Mouse (Mus musculus) kidney, adult 2 months (tissue): ENCODE data around the gene Fam187b. TPM values are rescaled to one million over a fixed set of nuclear protein-coding genes. Genes with fewer than 3 reads are reported as not detected.

Experiments
- DNase-seq: peaks from one replicate; pipeline ENCODE4 v3.0.0; 2021
- H3K27ac ChIP-seq: fragments of 200-500 bp; 2 replicates; pipeline ENCODE4 v1.5.1; 2012; ENCODE audit warnings: low read depth, low read length, control low read depth, inconsistent platforms; ENCODE audit not compliant: insufficient read depth
- H3K27me3 ChIP-seq: fragments of 200-500 bp; replicated peaks from 2 replicates; pipeline ENCODE4 v1.6.1; 2012; ENCODE audit warnings: mild to moderate bottlenecking, moderate library complexity, low read length, inconsistent platforms; ENCODE audit not compliant: control insufficient read depth, insufficient read depth
- H3K36me3 ChIP-seq: fragments of 200-500 bp; 2 replicates; pipeline ENCODE4 v1.6.1; 2012; ENCODE audit warnings: mild to moderate bottlenecking, moderate library complexity, low read length, inconsistent platforms; ENCODE audit not compliant: control insufficient read depth, insufficient read depth
- H3K4me1 ChIP-seq: fragments of 200-500 bp; 2 replicates; pipeline ENCODE4 v1.6.1; 2011; ENCODE audit warnings: low read length; ENCODE audit not compliant: control insufficient read depth, insufficient read depth
- H3K4me3 ChIP-seq: fragments of 200-500 bp; 2 replicates; pipeline ENCODE4 v1.5.1; 2011; ENCODE audit warnings: mild to moderate bottlenecking, low read depth, low read length, control low read depth; ENCODE audit not compliant: insufficient read depth
- CTCF ChIP-seq: fragments of 200-500 bp; conservative IDR thresholded peaks from 2 replicates; pipeline ENCODE4 v1.5.1; 2011; ENCODE audit warnings: low read depth, mild to moderate bottlenecking, control low read depth, low read length, moderate library complexity, mixed read lengths; ENCODE audit not compliant: insufficient read depth, insufficient read length
- POLR2A ChIP-seq: fragments of 200-500 bp; IDR thresholded peaks from one replicate; pipeline ENCODE4 v1.6.1; 2011; ENCODE audit warnings: low read depth, low read length, control low read depth
- WGBS: fragments of 180-500 bp; shearing (Covaris S2); methylation state at CpG from one replicate; pipeline ENCODE4 v1.1.7; 2018; 5-methylcytosine and 5-hydroxymethylcytosine counted together
- polyA plus RNA-seq: library from polyadenylated mRNA; depleted of rRNA; stranded (reverse); fragments of >200 nt; gene quantifications from 2 replicates; pipeline ENCODE4 v1.2.3, GENCODE M21; 2012

Gene Fam187b
- polyA plus RNA-seq, 1 experiment, result 9.1 TPM

DNA sequence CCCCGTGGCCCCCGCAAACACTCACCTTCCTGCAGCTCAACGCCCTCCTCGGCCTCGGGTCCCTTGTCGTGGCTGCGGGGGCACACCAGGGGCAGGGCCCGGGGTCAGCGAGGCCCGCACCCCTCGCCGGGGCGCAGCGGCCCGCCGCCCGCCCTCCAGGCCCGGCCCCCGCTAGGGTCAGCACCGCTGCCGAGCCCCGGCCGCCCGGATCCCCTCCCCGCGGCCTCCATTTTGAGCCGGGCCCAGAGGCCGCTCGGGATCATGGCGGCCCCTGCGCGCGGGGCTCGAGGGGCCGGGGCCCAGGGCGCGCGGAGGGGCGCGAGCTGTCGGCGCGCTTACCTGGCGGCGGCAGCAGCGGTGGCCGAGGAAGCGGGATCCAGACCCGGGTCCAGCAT is 17.2 kb upstream of the Fam187b start:
- no peak for DNase-seq
- peak overlapping the region; percentile 92 for H3K27ac ChIP-seq
- H3K4me3 ChIP-seq, result peak overlapping the region; percentile 95
- H3K4me1 ChIP-seq, result peaks cover 5% of the 10 kb centered on the region; the same call in 1 of the 2 replicates
- WGBS, result 1% methylated on average over 33 of the region's 49 CpGs
- H3K27me3 ChIP-seq, result no peaks in the 10 kb centered on the region
- H3K36me3 ChIP-seq, result peaks cover 4% of the 10 kb centered on the region
- TF ChIP-seq CTCF, result no peak

DNA sequence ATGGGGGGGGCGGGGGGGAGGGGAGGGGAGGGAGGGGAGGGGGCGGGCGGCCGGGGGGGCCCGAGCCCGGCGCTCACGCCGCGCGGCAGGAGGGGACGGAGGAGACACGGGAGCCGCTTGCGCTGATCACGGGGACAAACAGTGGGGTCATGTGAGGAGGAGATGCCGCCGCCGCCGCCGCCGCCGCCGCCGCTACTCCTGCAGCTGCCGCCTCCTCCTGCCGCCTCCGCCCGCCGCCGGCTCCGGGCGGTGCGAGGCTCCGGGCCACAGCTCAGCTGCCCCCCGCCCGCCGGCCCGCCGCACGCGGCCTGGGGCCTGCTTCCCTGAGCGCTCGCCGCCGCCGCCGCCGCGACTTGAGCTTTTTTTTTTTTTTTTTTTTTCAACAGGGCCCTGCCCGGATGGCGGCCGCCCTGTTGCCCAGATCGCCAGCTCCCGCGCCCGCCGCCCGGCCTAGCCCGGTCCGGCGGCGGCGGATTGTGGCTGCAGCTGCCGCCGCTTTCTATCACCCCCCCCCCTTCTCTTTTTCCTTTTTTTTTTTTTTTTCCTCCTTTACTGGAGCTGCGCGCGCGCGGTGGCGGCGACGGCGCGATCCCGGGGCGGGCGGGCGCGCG is 16.7 kb upstream of the Fam187b start, which contains the start of gene Usf2:
Gene Usf2, minus strand, starts transcription at position 48 of the 611 bp plus-strand sequence.
- Histone ChIP-seq H3K27ac (peak within 1 kb of the TSS; percentile 100), H3K36me3 (peaks cover 4% of the 10 kb centered on the region), H3K4me1 (peaks cover 5% of the 10 kb centered on the region; the same call in 1 of the 2 replicates), H3K4me3 (peak within 1 kb of the TSS; percentile 95), H3K27me3 (no peaks in the 10 kb centered on the region)
- DNase-seq, result peak; percentile 87
- under 1% methylated on average over 57 of the region's 82 CpGs for WGBS
- no peak for TF ChIP-seq CTCF
- no peak for TF ChIP-seq POLR2A

DNA sequence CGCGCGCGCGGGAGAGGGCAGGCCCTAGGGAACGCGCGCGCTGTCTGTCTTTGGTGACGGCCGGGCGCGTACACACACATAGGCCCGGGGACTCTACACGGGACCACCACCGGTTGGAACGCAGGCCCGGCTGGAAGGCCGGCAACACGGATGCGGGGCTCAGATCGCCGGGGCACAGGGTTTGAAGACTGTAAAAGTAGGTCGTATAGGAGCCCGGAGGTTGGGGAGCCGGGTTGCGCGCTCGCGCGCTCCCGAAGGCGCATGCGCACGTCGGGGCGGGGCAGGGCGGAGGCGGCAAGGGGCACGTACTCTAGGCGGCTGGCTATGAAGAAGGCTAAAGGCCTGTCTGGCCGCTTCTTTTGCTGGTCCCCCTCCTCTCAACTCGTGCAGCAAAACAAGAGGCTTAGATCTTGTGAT is 16.2 kb upstream of the Fam187b start:
- under 1% methylated on average over 43 of the region's 43 CpGs for WGBS
- Histone ChIP-seq H3K36me3 (peaks cover 2% of the 10 kb centered on the region; the same call in 1 of the 2 replicates), H3K4me1 (peaks cover 5% of the 10 kb centered on the region; the same call in 1 of the 2 replicates), H3K4me3 (peak overlapping the region; percentile 95), H3K27ac (peak overlapping the region; percentile 100), H3K27me3 (no peaks in the 10 kb centered on the region)
- TF ChIP-seq POLR2A (peak; percentile 64), CTCF (no peak)
- peak; percentile 95 for DNase-seq

GRCm38 (mm10) chr7:30958109-30958865 is 15.3 kb upstream of the Fam187b start:
- Histone ChIP-seq H3K27me3 (no peaks in the 10 kb centered on the region), H3K4me1 (peaks cover 5% of the 10 kb centered on the region; the same call in 1 of the 2 replicates), H3K36me3 (no peaks in the 10 kb centered on the region; the same call in 1 of the 2 replicates), H3K27ac (peak overlapping the region; percentile 100), H3K4me3 (peak overlapping the region; percentile 95)
- WGBS, result 64% methylated on average over 28 of the region's 28 CpGs
- TF ChIP-seq CTCF (no peak), POLR2A (peak; percentile 6)
- no peak for DNase-seq

DNA sequence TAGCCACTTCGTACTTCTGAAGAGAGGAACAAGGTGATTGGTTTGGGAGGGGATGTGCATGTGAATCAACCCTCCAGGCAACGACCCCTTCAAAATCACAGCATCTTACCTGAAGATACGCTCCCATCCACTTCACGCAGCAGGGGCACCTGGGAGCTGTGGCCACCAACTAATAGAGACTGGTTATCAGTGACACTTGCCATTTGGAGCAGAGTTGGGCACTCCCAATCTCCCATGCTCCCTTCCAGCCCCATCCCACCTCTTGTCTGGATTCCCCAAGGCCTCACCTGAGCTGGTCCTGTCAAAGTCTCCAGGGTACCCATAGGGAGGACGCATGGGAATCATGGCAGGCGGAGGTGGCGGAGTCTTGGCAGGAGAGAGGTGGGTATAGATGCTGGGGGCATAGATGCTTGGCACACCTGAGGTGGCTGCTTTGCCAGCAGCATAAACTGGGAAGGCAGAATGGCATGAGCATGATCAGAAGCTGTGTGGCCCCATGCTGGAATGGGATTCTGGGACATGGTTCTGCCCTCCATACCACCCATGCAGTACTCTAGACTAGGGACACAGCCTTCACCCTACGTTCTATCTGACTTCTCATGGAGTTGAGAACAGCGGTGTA is 14.6 kb upstream of the Fam187b start:
- WGBS, result 96% methylated on average over 9 of the region's 9 CpGs
- DNase-seq, result no peak
- no peak overlapping the region for H3K4me3 ChIP-seq
- H3K36me3 ChIP-seq, result no peaks in the 10 kb centered on the region; the same call in 1 of the 2 replicates
- H3K4me1 ChIP-seq, result peaks cover 5% of the 10 kb centered on the region; the same call in 1 of the 2 replicates
- no peak overlapping the region for H3K27ac ChIP-seq
- no peak for TF ChIP-seq POLR2A
- no peak for TF ChIP-seq CTCF
- no peaks in the 10 kb centered on the region for H3K27me3 ChIP-seq

- Histone ChIP-seq H3K4me3 (no peak overlapping the region), H3K36me3 (no peaks in the 10 kb centered on the region)
Measured at GRCm38 (mm10) chr7:30959786-30960349, 13.7 kb upstream of the Fam187b start.

DNA sequence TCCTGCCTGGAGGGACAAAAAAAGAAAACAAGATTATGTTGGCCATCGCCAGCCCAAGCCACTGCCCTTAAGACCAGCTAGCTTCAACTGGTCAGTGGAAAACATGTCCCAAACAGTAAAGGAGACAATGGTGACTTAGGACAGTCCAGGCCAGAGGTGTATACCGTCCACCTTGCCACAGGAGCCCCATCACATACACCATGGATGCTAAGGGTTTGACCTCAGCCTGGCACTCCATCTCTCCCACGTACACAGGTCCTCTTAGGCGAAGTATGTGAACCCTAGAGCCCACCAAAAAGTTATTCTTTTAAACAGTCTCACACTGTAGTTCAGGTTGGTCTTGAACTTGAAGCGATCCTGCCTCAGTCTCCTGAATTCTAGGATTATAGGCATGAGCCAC is 10.7 kb upstream of the Fam187b start:
- no peak for DNase-seq
- TF ChIP-seq POLR2A (no peak), CTCF (no peak)
- no peak overlapping the region for H3K4me3 ChIP-seq
- H3K27me3 ChIP-seq, result no peaks in the 10 kb centered on the region
- WGBS, result 91% methylated on average over 5 of the region's 5 CpGs
- H3K27ac ChIP-seq, result no peak overlapping the region
- H3K4me1 ChIP-seq, result peaks cover 5% of the 10 kb centered on the region; the same call in 1 of the 2 replicates
- H3K36me3 ChIP-seq, result no peaks in the 10 kb centered on the region

More at GRCm38 (mm10) chr7:30959786-30960349, 13.7 kb upstream of the Fam187b start:
- H3K4me1 ChIP-seq, result peaks cover 5% of the 10 kb centered on the region; the same call in 1 of the 2 replicates
- H3K27ac ChIP-seq, result no peak overlapping the region
- no peak for DNase-seq
- TF ChIP-seq CTCF (no peak), POLR2A (no peak)
- 83% methylated on average over 6 of the region's 6 CpGs for WGBS
- H3K27me3 ChIP-seq, result no peaks in the 10 kb centered on the region
